In genomic region chr19:39060719-39061118, GRCm38 (mm10) we compare ENCODE assay signal across 29 mouse cellular contexts. TPM values are rescaled to one million over a fixed set of nuclear protein-coding genes. Genes with fewer than 3 reads are reported as not detected.
"Had no signal": no experiment of that assay in that cellular context is flagged by ENCODE, and none has a peak within 500 bp of the region (broad histone marks: within the 10 kb centered on the region; RNA-seq: fewer than 3 reads in every experiment).

TSS of gene Cyp2c65 (plus strand) at chr19:39061015.

- H3K27ac ChIP-seq: heart, adult 2 months; heart, embryonic 13.5 days; heart, embryonic 15.5 days; hindbrain, embryonic 14.5 days; kidney, embryonic 15.5 days; kidney, postnatal 0 days; layer of hippocampus, adult 2 months; left cerebral cortex, adult 2 months; limb, embryonic 10.5 days; limb, embryonic 12.5 days; liver, embryonic 13.5 days had no signal

- DNase-seq: gastrocnemius, postnatal 14 days; gastrocnemius, postnatal 36 days; heart, adult 11 months; heart, adult 2 months; heart, postnatal 14 days; heart, postnatal 36 days; kidney, adult 11 months; kidney, adult 2 months; kidney, adult 9 months; kidney, postnatal 14 days; kidney, postnatal 36 days; liver, embryonic 13.5 days had no signal

- H3K4me1 ChIP-seq: heart, embryonic 13.5 days; heart, embryonic 15.5 days; kidney, embryonic 15.5 days; limb, embryonic 10.5 days; limb, embryonic 12.5 days; liver, embryonic 13.5 days had no signal

- H3K4me2 ChIP-seq: heart, embryonic 11.5 days; heart, embryonic 13.5 days; heart, embryonic 15.5 days; hindbrain, embryonic 14.5 days; kidney, embryonic 15.5 days; limb, embryonic 12.5 days; liver, embryonic 11.5 days; liver, embryonic 13.5 days had no signal

- H3K9ac ChIP-seq: heart, embryonic 13.5 days; heart, embryonic 15.5 days; hindbrain, embryonic 14.5 days; kidney, embryonic 15.5 days; limb, embryonic 12.5 days; liver, embryonic 13.5 days had no signal

- H3K9me3 ChIP-seq: heart, embryonic 13.5 days; heart, embryonic 15.5 days; kidney, embryonic 15.5 days; limb, embryonic 10.5 days; limb, embryonic 12.5 days; liver, embryonic 13.5 days had no signal

- ATAC-seq: hindbrain, embryonic 16.5 days; inflammation-experienced regulatory T-cells, adult 6 months had no signal

- H3K4me3 ChIP-seq: heart, adult 2 months; heart, embryonic 13.5 days; heart, embryonic 15.5 days; kidney, embryonic 15.5 days; layer of hippocampus, adult 2 months; left cerebral cortex, adult 2 months; limb, embryonic 10.5 days; limb, embryonic 12.5 days; liver, embryonic 13.5 days had no signal

- H3K36me3 ChIP-seq: heart, embryonic 13.5 days; heart, embryonic 15.5 days; kidney, embryonic 15.5 days; limb, embryonic 10.5 days; limb, embryonic 12.5 days; liver, embryonic 13.5 days had no signal

- H3K27me3 ChIP-seq: heart, embryonic 13.5 days; heart, embryonic 15.5 days; kidney, embryonic 15.5 days; limb, embryonic 12.5 days; liver, embryonic 13.5 days had no signal

RNA-seq across cellular contexts. Expression of gene Cyp2c65, which starts in this region (rescaled TPM):
- polyA plus RNA-seq: gonadal fat pad, adult 2 months; heart, adult 2 months; heart, embryonic 11.5 days; heart, embryonic 13.5 days; heart, embryonic 15.5 days; heart, postnatal 0 days; hindbrain, embryonic 11.5 days; hindbrain, embryonic 14.5 days; inflammation-experienced regulatory T-cells, adult 6 months; kidney, adult 2 months; kidney, embryonic 15.5 days; kidney, postnatal 0 days; limb, embryonic 10.5 days; limb, embryonic 12.5 days; limb, embryonic 14.5 days; liver, embryonic 11.5 days; liver, embryonic 13.5 days had no signal
